Mouse (Mus musculus) ES-Bruce4 (cell line): ENCODE results near the gene Jup.

Source experiments
- CTCF ChIP-seq: IDR thresholded peaks from one replicate; pipeline ENCODE4 v1.8.1; 2011; ENCODE audit warnings: low read depth, low read length
- POLR2A ChIP-seq: IDR thresholded peaks from one replicate; pipeline ENCODE4 v1.8.1; 2011; ENCODE audit warnings: low read length; ENCODE audit not compliant: insufficient read depth

GRCm38 (mm10) chr11:100406995-100407705 lies 9.6 kb upstream of the Jup start:
- no peak for TF ChIP-seq CTCF
- no peak for TF ChIP-seq POLR2A
